Mouse (Mus musculus) adrenal gland, adult 2 months (tissue): ENCODE data around the gene Gm13289. TPM values are rescaled to one million over a fixed set of nuclear protein-coding genes. Genes with fewer than 3 reads are reported as not detected.
A peak's percentile ranks its signal among the peaks of the same experiment; 100 is the strongest.
"Not testable (repeated sequence)": the region's sequence is repeated elsewhere in the genome, so short reads cannot be mapped to it uniquely, and the experiment has no call there.

Experiments used
- DNase-seq: peaks from one replicate; pipeline ENCODE4 v3.0.0; 2021
- long read RNA-seq: library from polyadenylated mRNA; stranded (forward); transcript quantifications from one replicate; pipeline ENCODE4 v2.0.0, GENCODE M21; 2021
- polyA plus RNA-seq: library from polyadenylated mRNA; depleted of rRNA; stranded (reverse); fragments of >200 nt; gene quantifications from 2 replicates; pipeline ENCODE4 v1.2.3, GENCODE M21; 2012; rRNA removed
- total RNA-seq, 2 experiments: library from RNA; stranded (reverse); gene quantifications; 2 replicates each; pipeline ENCODE4 v1.2.3; 2021

Gene Gm13289
- total RNA-seq (not detected), polyA plus RNA-seq (not detected in 2 replicates)
- long read RNA-seq = 0 reads

DNA sequence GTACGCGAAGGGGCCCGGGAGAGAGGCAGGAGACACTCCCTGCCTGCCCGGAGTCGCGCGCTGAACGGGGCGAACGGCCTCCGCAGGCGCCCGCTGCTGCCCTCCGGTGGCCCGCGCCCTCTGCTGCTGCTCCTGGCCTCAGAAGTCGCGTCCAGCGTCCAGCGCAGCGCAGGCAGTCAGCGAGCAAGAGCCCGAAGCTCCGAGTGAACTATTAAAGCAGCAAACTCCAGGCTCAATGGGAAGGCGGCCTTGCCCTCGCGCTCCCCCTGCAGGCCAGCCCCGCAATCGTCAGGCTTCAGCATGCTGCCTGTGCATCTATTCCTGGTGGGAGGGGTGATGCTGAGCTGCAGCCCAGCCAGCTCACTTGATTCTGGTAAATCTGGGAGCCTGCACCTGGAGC, at the start of gene Gm13289:
Gene Gm13289, plus strand, starts transcription at position 301 of the 400 bp plus-strand sequence.
- DNase-seq = not testable (repeated sequence)

DNA sequence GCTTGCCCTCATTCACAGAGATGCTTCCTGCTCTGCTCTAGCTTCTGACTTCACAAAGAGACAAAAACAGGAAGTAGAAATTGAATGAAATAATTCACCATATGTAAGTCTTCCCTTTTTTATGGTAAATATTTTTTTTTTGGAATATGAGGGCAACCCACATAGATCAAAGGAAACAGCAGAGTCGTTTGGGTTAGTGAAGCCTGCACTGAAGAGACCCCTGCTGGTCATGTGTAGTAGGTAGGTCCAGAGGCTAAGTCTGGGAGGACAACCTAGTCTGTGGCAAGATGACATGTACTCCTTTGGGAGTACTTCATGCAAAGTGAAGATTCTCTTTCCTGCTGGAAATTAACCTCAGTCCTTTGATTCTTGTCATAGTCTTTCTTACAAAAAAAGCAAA, 49.4 kb upstream of the Gm13289 start:
- peak; percentile 33 for DNase-seq

GRCm38 (mm10) chr4:88738480-88738879, 38.2 kb upstream of the Gm13289 start:
- peak; percentile 70 for DNase-seq

DNA sequence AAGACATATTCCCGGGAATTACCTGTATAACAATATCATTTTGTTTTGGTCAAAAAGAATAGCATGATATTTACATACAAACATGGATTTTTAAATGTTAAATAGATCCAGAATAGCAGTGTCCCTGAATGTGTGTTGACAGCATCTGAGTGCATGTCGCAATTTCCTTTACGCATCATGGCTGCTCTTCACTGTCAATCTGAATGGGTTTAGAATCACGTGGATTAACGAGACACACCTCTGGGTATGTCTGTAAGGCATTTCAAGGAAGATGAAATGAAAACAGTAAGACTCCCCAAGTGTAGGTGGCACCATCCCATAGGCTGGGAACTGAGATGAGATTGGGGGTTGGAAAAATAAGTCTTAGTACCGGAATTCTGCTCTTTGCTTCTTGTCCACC, 37.7 kb upstream of the Gm13289 start:
- no peak for DNase-seq

DNA sequence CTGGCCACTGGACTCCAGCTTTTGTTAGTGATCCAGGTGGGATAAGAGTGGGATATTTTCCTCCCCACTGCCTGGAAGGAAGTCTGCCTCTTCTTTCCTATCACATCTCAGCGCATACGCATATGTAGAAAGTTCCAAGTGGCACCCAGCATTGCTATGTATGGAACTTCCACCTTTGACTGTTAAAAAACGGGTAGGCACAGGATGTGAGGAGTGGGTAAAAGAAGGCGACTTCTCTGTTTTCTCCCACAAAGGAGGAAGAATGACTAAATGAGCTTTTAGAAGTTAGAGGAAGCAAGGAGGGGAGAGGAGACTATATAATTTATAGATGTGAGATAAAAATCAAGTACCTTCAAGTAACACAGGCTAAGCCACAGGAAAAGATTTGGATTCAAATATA, 35.3 kb upstream of the Gm13289 start:
- DNase-seq = no peak

- DNase-seq = no peak
Observed at GRCm38 (mm10) chr4:88742771-88743371, 33.9 kb upstream of the Gm13289 start.

GRCm38 (mm10) chr4:88744207-88744606, 32.5 kb upstream of the Gm13289 start:
- DNase-seq = no peak

GRCm38 (mm10) chr4:88749926-88750325, 26.8 kb upstream of the Gm13289 start:
- no peak for DNase-seq

GRCm38 (mm10) chr4:88754818-88755340, 21.8 kb upstream of the Gm13289 start, which contains the start of gene Gm13271:
TSS of gene Gm13271 (plus strand) at chr4:88754868.
- peak; percentile 63 for DNase-seq

GRCm38 (mm10) chr4:88756581-88757513, 19.9 kb upstream of the Gm13289 start:
- DNase-seq = peak; percentile 43

- peak; percentile 92 for DNase-seq
Observed at GRCm38 (mm10) chr4:88757628-88758031, 19.1 kb upstream of the Gm13289 start.

DNA sequence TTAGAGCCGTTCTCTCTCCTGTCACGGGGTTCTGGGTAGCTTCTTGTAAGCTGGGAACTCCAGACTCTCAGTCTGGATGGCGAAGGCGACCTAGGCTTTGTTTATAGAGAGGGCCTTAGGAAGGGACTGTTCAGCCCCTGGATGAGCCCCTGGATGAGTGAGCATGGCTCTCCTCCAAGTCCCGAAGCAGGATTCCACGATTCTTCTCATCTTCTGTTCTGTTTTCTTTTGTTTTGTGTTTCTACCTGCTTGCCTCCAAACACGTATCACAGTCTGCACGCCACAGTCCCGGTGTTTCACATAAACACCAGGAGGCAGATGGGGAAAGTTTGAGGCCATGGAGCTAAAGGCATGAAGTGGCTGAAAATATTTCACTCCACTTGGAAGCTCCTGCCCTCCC, 18.0 kb upstream of the Gm13289 start:
- not testable (repeated sequence) for DNase-seq

GRCm38 (mm10) chr4:88759610-88760268, 17.0 kb upstream of the Gm13289 start, which contains the start of gene Gm13283:
TSS of gene Gm13283 (plus strand) at chr4:88760119.
- DNase-seq = peak; percentile 26

DNA sequence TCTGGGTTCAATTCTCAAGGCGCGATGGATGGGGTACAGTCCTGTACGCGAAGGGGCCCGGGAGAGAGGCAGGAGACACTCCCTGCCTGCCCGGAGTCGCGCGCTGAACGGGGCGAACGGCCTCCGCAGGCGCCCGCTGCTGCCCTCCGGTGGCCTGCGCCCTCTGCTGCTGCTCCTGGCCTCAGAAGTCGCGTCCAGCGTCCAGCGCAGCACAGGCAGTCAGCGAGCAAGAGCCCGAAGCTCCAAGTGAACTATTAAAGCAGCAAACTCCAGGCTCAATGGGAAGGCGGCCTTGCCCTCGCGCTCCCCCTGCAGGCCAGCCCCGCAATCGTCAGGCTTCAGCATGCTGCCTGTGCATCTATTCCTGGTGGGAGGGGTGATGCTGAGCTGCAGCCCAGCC, 16.3 kb upstream of the Gm13289 start:
- DNase-seq = peak; percentile 90

- DNase-seq = peak; percentile 45
Observed at GRCm38 (mm10) chr4:88761776-88762175, 14.9 kb upstream of the Gm13289 start.

DNA sequence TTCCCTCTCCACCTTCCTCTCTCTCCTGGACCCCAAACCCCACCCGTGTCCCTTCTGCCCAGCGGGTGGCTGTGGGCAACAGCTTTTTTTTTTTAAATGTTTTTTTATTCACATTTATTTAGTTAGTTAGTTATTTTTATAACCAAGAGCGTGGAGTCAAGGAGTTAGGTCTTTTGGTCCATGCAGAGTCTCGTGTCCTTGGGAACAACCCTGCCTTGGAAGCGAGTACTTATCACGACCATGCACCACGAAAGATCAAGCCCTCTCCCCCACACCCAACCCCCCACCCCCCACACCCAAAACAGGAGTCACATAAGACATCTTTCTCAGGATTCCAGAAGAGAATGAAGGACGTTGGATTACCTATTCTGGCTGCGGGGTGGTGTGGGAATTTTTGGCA, 14.4 kb upstream of the Gm13289 start:
- not testable (repeated sequence) for DNase-seq

- DNase-seq = peak; percentile 86
Observed at GRCm38 (mm10) chr4:88763384-88764018, 13.2 kb upstream of the Gm13289 start.

- DNase-seq = not testable (repeated sequence)
Observed at GRCm38 (mm10) chr4:88773534-88773933, 3.2 kb upstream of the Gm13289 start, which contains the start of gene Gm13290. TSS of gene Gm13290 (plus strand) at chr4:88773834.

- DNase-seq = not testable (repeated sequence)
Observed at GRCm38 (mm10) chr4:88779550-88779949, 2.8 kb downstream of the Gm13289 start, which contains the start of gene Gm13272. TSS of gene Gm13272 (plus strand) at chr4:88779850.

- DNase-seq = not testable (repeated sequence)
Observed at GRCm38 (mm10) chr4:88780320-88780719, 3.6 kb downstream of the Gm13289 start.

GRCm38 (mm10) chr4:88781831-88782230, 5.1 kb downstream of the Gm13289 start, which contains the start of gene Ifnz:
TSS of gene Ifnz (plus strand) at chr4:88782131.
- DNase-seq = not testable (repeated sequence)
